Mouse (Mus musculus): ENCODE results near the gene Lcp2. TPM values are rescaled to one million over a fixed set of nuclear protein-coding genes. Genes with fewer than 3 reads are reported as not detected.

The Lcp2 gene
- polyA plus RNA-seq, 1 experiment from 2014 or later: 7.2 TPM

Other genes with a start within 250 kb of the Lcp2 start
- 0.17 and 0.19 TPM in 2 replicates for gene Kcnmb1, start 83.9 kb upstream of the Lcp2 start, polyA plus RNA-seq (2015; fragmentation: Nextera tagmentation; extraction: Ambion mirVana)
- 3.4 and 4.3 TPM in 2 replicates for gene Kcnip1, start 53.8 kb upstream of the Lcp2 start, polyA plus RNA-seq (2015; fragmentation: Nextera tagmentation; extraction: Ambion mirVana)
- gene 4930469K13Rik, start 51.6 kb downstream of the Lcp2 start, polyA plus RNA-seq (2015; fragmentation: Nextera tagmentation; extraction: Ambion mirVana): 0.44 TPM in 1 of 2 replicates, not detected in the other
- not detected in 2 replicates for gene Foxi1, start 161.2 kb downstream of the Lcp2 start, polyA plus RNA-seq (2015; fragmentation: Nextera tagmentation; extraction: Ambion mirVana)